Mouse (Mus musculus) megakaryocyte-erythroid progenitor cell, adult 5-6 weeks (primary cell): ENCODE data around the gene Med15. TPM values are rescaled to one million over a fixed set of nuclear protein-coding genes. Genes with fewer than 3 reads are reported as not detected.
"Not testable (repeated sequence)": the region's sequence is repeated elsewhere in the genome, so short reads cannot be mapped to it uniquely, and the experiment has no call there.

Experiments
- ATAC-seq: replicated peaks from 2 replicates; pipeline ENCODE4 v1.8.0; 2016; ENCODE audit warnings: mild to moderate bottlenecking, inconsistent platforms; ENCODE audit not compliant: severe bottlenecking, poor library complexity, low FRiP score, low TSS enrichment
- total RNA-seq, 2 experiments: library from RNA; stranded (forward) in 1 of 2; stranded (reverse) in 1 of 2; fragments of 200-1000, 215-1000 nt in 1 of 2; fragments of >200 nt in 1 of 2; fragmentation: Nextera tagmentation in 1 of 2; gene quantifications; 2 replicates each; pipeline ENCODE4 v1.2.3; 2014 to 2017

The Med15 gene
- total RNA-seq, 2 experiments from 2014 or later, result 21.5 to 102 TPM

GRCm38 (mm10) chr16:17626269-17626555, 106.5 kb downstream of the Med15 start:
- ATAC-seq, result no peak

- ATAC-seq, result 0 out of 2 replicates have a peak, but pooled peaks have one; percentile 52
Observed at GRCm38 (mm10) chr16:17625488-17626268, 107.0 kb downstream of the Med15 start.

DNA sequence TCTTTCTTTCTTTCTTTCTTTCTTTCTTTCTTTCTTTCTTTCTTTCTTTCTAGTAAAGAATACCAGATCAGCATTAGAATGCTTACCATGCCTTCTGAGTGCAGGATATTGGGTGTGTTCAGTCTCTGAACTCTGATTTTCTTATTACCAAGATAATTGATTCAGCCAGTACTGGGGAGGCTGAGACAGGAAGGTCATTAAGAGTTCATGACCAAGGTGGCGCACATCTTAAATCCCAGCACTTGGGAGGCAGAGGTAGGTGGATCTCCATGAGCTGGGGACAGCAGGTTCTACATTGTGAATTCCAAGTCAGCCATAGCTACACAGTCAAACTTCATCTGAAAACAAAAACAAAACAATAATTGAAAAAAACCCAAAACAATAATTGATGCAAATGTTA, 110.8 kb downstream of the Med15 start:
- no peak for ATAC-seq

- peak; percentile 65 for ATAC-seq
Observed at GRCm38 (mm10) chr16:17619198-17620105, 113.2 kb downstream of the Med15 start, which contains the start of gene Smpd4. Smpd4 (plus strand) TSS chr16:17619354.

- peak; percentile 89 for ATAC-seq
Observed at GRCm38 (mm10) chr16:17617922-17618565, 114.6 kb downstream of the Med15 start.

DNA sequence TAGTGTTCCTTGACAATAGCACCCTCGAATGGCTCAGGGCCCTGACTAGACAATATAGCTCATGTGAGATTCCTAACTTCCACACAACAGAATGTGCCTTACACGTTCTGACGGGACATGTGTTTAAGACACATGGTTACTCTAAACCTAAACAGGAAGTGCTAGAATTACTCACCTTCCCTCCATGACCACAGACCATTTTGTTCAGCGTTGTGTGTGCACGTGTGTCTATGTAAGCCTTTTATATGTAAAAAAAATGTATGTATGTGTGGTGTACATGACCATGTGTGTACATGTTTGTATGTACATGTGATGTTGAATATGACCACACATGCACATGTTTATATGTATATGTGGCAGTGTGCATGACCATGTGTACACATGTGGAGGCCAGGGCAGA, 116.5 kb downstream of the Med15 start:
- no peak for ATAC-seq

DNA sequence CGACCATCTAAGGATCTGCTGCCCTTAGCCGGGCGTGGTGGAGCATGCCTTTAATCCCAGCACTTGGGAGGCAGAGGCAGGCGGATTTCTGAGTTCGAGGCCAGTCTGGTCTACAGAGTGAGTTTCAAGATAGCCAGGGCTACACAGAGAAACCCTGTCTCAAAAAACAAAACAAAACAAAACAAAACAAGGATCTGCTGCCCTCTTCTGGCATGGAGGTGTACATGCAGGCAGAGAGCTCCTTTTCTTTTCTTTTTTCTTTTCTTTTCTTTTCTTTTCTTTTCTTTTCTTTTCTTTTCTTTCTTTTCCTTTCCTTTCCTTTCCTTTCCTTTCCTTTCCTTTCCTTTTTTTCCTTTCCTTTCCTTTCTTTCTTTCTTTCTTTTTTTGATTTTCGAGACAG, 118.0 kb downstream of the Med15 start:
- not testable (repeated sequence) for ATAC-seq

DNA sequence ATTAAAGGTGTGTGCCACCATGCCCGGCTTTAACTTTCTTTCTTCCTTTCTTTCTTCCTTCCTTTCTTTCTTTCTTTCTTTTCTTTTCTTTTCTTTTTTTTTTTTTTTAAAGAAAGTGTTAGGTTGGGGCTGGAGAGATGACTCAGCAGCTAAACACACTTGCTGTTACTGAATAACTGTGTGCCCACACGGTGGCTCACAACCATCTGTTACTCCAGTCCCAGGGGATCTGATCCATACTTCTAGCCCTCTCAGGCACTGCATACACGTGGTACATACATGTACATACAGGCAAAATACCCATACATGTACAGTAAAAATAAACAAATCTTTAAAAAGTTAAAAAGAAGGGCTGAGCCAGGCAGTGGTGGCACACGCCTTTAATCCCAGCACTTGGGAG, 121.3 kb downstream of the Med15 start:
- no peak for ATAC-seq

- no peak for ATAC-seq
Observed at GRCm38 (mm10) chr16:17605684-17606083, 127.0 kb downstream of the Med15 start.

GRCm38 (mm10) chr16:17604941-17605340, 127.8 kb downstream of the Med15 start:
- ATAC-seq, result no peak

Other genes starting within 250 kb of the Med15 start
- gene Aifm3, start 243.3 kb downstream of the Med15 start, total RNA-seq (2014; fragmentation: Nextera tagmentation), result 0.42 TPM in 1 of 2 replicates, not detected in the other
- gene Aifm3, start 243.3 kb downstream of the Med15 start, total RNA-seq (2017), result not detected in 2 replicates
- 71.8 and 72.1 TPM in 2 replicates for gene Lztr1, start 224.2 kb downstream of the Med15 start, total RNA-seq (2014; fragmentation: Nextera tagmentation)
- gene Lztr1, start 224.2 kb downstream of the Med15 start, total RNA-seq (2017), result 50.4 and 55.4 TPM in 2 replicates
- gene Thap7, start 201.8 kb downstream of the Med15 start, total RNA-seq (2014; fragmentation: Nextera tagmentation), result 18.2 and 27.1 TPM in 2 replicates
- gene Thap7, start 201.8 kb downstream of the Med15 start, total RNA-seq (2017), result 23.3 and 45.1 TPM in 2 replicates
- not detected in 2 replicates for gene Lrrc74b, start 171.6 kb downstream of the Med15 start, total RNA-seq (2014; fragmentation: Nextera tagmentation)
- gene Lrrc74b, start 171.6 kb downstream of the Med15 start, total RNA-seq (2017), result 0.05 TPM in 1 of 2 replicates, not detected in the other
- not detected in 2 replicates for gene P2rx6, start 171.0 kb downstream of the Med15 start, total RNA-seq (2014; fragmentation: Nextera tagmentation)
- gene P2rx6, start 171.0 kb downstream of the Med15 start, total RNA-seq (2017), result not detected in 2 replicates
- gene Slc7a4, start 149.7 kb downstream of the Med15 start, total RNA-seq (2014; fragmentation: Nextera tagmentation), result 10.8 and 13.9 TPM in 2 replicates
- 5.2 and 7.6 TPM in 2 replicates for gene Slc7a4, start 149.7 kb downstream of the Med15 start, total RNA-seq (2017)
- gene Smpd4, start 113.5 kb downstream of the Med15 start, total RNA-seq (2014; fragmentation: Nextera tagmentation), result 88.7 and 152 TPM in 2 replicates
- gene Smpd4, start 113.5 kb downstream of the Med15 start, total RNA-seq (2017), result 75.3 and 83.2 TPM in 2 replicates
- 1.3 and 13.1 TPM in 2 replicates for gene Ccdc74a, start 86.4 kb downstream of the Med15 start, total RNA-seq (2014; fragmentation: Nextera tagmentation)
- 0.42 and 9.2 TPM in 2 replicates for gene Ccdc74a, start 86.4 kb downstream of the Med15 start, total RNA-seq (2017)
- gene Klhl22, start 26.7 kb upstream of the Med15 start, total RNA-seq (2014; fragmentation: Nextera tagmentation), result 34.5 and 35.6 TPM in 2 replicates
- gene Klhl22, start 26.7 kb upstream of the Med15 start, total RNA-seq (2017), result 26.6 and 65.5 TPM in 2 replicates
- not detected in 2 replicates for gene Scarf2, start 64.4 kb upstream of the Med15 start, total RNA-seq (2014; fragmentation: Nextera tagmentation)
- gene Scarf2, start 64.4 kb upstream of the Med15 start, total RNA-seq (2017), result not detected in 2 replicates
- gene B830017H08Rik, start 100.2 kb upstream of the Med15 start, total RNA-seq (2014; fragmentation: Nextera tagmentation), result not detected in 2 replicates
- gene B830017H08Rik, start 100.2 kb upstream of the Med15 start, total RNA-seq (2017), result not detected in 2 replicates
- 3.5 and 6.9 TPM in 2 replicates for gene Car15, start 105.5 kb upstream of the Med15 start, total RNA-seq (2014; fragmentation: Nextera tagmentation)
- gene Car15, start 105.5 kb upstream of the Med15 start, total RNA-seq (2017), result 2.2 and 3.4 TPM in 2 replicates
- 2.3 and 2.7 TPM in 2 replicates for gene Gm20518, start 158.8 kb upstream of the Med15 start, total RNA-seq (2014; fragmentation: Nextera tagmentation)
- gene Gm20518, start 158.8 kb upstream of the Med15 start, total RNA-seq (2017), result 1.2 TPM in 1 of 2 replicates, not detected in the other
- gene Tssk1, start 161.3 kb upstream of the Med15 start, total RNA-seq (2014; fragmentation: Nextera tagmentation), result 0.72 TPM in 1 of 2 replicates, not detected in the other
- gene Tssk1, start 161.3 kb upstream of the Med15 start, total RNA-seq (2017), result 0.14 TPM in 1 of 2 replicates, not detected in the other
- gene Dgcr2, start 165.7 kb upstream of the Med15 start, total RNA-seq (2014; fragmentation: Nextera tagmentation), result 32.7 and 36.4 TPM in 2 replicates
- 35.1 and 55.7 TPM in 2 replicates for gene Dgcr2, start 165.7 kb upstream of the Med15 start, total RNA-seq (2017)
- gene Tssk2, start 165.7 kb upstream of the Med15 start, total RNA-seq (2014; fragmentation: Nextera tagmentation), result not detected in 2 replicates
- 0.47 TPM in 1 of 2 replicates, not detected in the other for gene Tssk2, start 165.7 kb upstream of the Med15 start, total RNA-seq (2017)
- 21.1 and 23.2 TPM in 2 replicates for gene Ess2, start 178.5 kb upstream of the Med15 start, total RNA-seq (2014; fragmentation: Nextera tagmentation)
- 16.6 and 21.0 TPM in 2 replicates for gene Ess2, start 178.5 kb upstream of the Med15 start, total RNA-seq (2017)
- not detected in 2 replicates for gene Gsc2, start 182.2 kb upstream of the Med15 start, total RNA-seq (2014; fragmentation: Nextera tagmentation)
- gene Gsc2, start 182.2 kb upstream of the Med15 start, total RNA-seq (2017), result not detected in 2 replicates
- gene Slc25a1, start 195.3 kb upstream of the Med15 start, total RNA-seq (2014; fragmentation: Nextera tagmentation), result 76.4 and 85.0 TPM in 2 replicates
- gene Slc25a1, start 195.3 kb upstream of the Med15 start, total RNA-seq (2017), result 58.9 and 102 TPM in 2 replicates
- gene Vpreb2, start 247.5 kb upstream of the Med15 start, total RNA-seq (2014; fragmentation: Nextera tagmentation), result 4.0 TPM in 1 of 2 replicates, not detected in the other
- gene Vpreb2, start 247.5 kb upstream of the Med15 start, total RNA-seq (2017), result 3.3 TPM in 1 of 2 replicates, not detected in the other